Mouse (Mus musculus): ENCODE data around the gene Cdk4.
A peak's percentile ranks its signal among the peaks of the same experiment; 100 is the strongest.

The Cdk4 gene

GRCm38 (mm10) chr10:127075651-127076050 lies 12.3 kb downstream of the Cdk4 start:
- no peak for DNase-seq

GRCm38 (mm10) chr10:127076082-127076481 lies 12.7 kb downstream of the Cdk4 start:
- DNase-seq: no peak

- DNase-seq: no peak
Observed at GRCm38 (mm10) chr10:127077515-127077914, 14.2 kb downstream of the Cdk4 start.

- DNase-seq: no peak
Observed at GRCm38 (mm10) chr10:127078001-127078676, 14.8 kb downstream of the Cdk4 start.

- peak in 1 of 2 experiments; percentile 48 for DNase-seq
Observed at GRCm38 (mm10) chr10:127078677-127079575, 15.6 kb downstream of the Cdk4 start.

GRCm38 (mm10) chr10:127079665-127080391 lies 16.5 kb downstream of the Cdk4 start:
- no peak for DNase-seq

- peak in 1 of 2 experiments; percentile 29 for DNase-seq
Observed at GRCm38 (mm10) chr10:127080901-127081780, 17.8 kb downstream of the Cdk4 start.

- no peak for DNase-seq
Observed at GRCm38 (mm10) chr10:127081996-127082620, 18.8 kb downstream of the Cdk4 start.

GRCm38 (mm10) chr10:127083292-127083914 lies 20.1 kb downstream of the Cdk4 start:
- DNase-seq: no peak

GRCm38 (mm10) chr10:127083915-127084306 lies 20.6 kb downstream of the Cdk4 start:
- DNase-seq: no peak

GRCm38 (mm10) chr10:127085052-127085451 lies 21.7 kb downstream of the Cdk4 start:
- DNase-seq: no peak

- DNase-seq: no peak
Observed at GRCm38 (mm10) chr10:127085633-127086032, 22.3 kb downstream of the Cdk4 start.

GRCm38 (mm10) chr10:127090560-127091411 lies 27.5 kb downstream of the Cdk4 start:
- DNase-seq: peak; percentile 78 to 86

- peak in 1 of 2 experiments; percentile 58 for DNase-seq
Observed at GRCm38 (mm10) chr10:127091507-127092396, 28.4 kb downstream of the Cdk4 start.

GRCm38 (mm10) chr10:127092742-127093141 lies 29.4 kb downstream of the Cdk4 start:
- no peak for DNase-seq

- DNase-seq: no peak
Observed at GRCm38 (mm10) chr10:127094382-127094802, 31.1 kb downstream of the Cdk4 start.

GRCm38 (mm10) chr10:127098514-127098913 lies 35.2 kb downstream of the Cdk4 start:
- no peak for DNase-seq

- DNase-seq: no peak
Observed at GRCm38 (mm10) chr10:127099191-127099590, 35.9 kb downstream of the Cdk4 start.

- no peak for DNase-seq
Observed at GRCm38 (mm10) chr10:127099868-127100267, 36.5 kb downstream of the Cdk4 start.
